Mouse (Mus musculus) testis, adult 2 months (tissue): Measurements from ENCODE around the gene Sidt2. TPM values are rescaled to one million over a fixed set of nuclear protein-coding genes. Genes with fewer than 3 reads are reported as not detected.

ENCODE experiments used
- H3K27ac ChIP-seq: fragments of 200-500 bp; 2 replicates; pipeline ENCODE4 v1.5.1; 2012; ENCODE audit warnings: low read depth, low read length; ENCODE audit not compliant: control insufficient read depth, insufficient read depth
- H3K27me3 ChIP-seq: fragments of 200-500 bp; 2 replicates; pipeline ENCODE4 v1.6.1; 2012; ENCODE audit warnings: mild to moderate bottlenecking, low read length, moderate library complexity; ENCODE audit not compliant: control insufficient read depth, insufficient read depth
- H3K36me3 ChIP-seq: fragments of 200-500 bp; 2 replicates; pipeline ENCODE4 v1.6.1; 2012; ENCODE audit warnings: mild to moderate bottlenecking, low read length; ENCODE audit not compliant: control insufficient read depth, insufficient read depth
- H3K4me1 ChIP-seq: fragments of 200-500 bp; 2 replicates; pipeline ENCODE4 v1.6.1; 2012; ENCODE audit warnings: low read length; ENCODE audit not compliant: control insufficient read depth, insufficient read depth
- H3K4me3 ChIP-seq: fragments of 200-500 bp; 2 replicates; pipeline ENCODE4 v1.5.1; 2012; ENCODE audit warnings: low read depth, mild to moderate bottlenecking, low read length, moderate library complexity, mixed read lengths; ENCODE audit not compliant: control insufficient read depth
- CTCF ChIP-seq: fragments of 200-500 bp; IDR thresholded peaks from 2 replicates; pipeline ENCODE4 v1.5.1; 2012; ENCODE audit warnings: low read depth, mild to moderate bottlenecking, inconsistent platforms, low read length, moderate library complexity; ENCODE audit not compliant: control insufficient read depth, insufficient read depth, insufficient replicate concordance
- POLR2A ChIP-seq: fragments of 200-500 bp; IDR thresholded peaks from 2 replicates; pipeline ENCODE4 v1.6.1; 2012; ENCODE audit warnings: low read depth, mild to moderate bottlenecking, inconsistent platforms, low read length, moderate library complexity; ENCODE audit not compliant: control insufficient read depth
- polyA plus RNA-seq: library from polyadenylated mRNA; depleted of rRNA; stranded (reverse); fragments of >200 nt; gene quantifications from 2 replicates; pipeline ENCODE4 v1.2.3, GENCODE M21; 2012

Gene Sidt2
- polyA plus RNA-seq, 1 experiment = 350 TPM

- Histone ChIP-seq H3K36me3 (no peaks in the 10 kb centered on the region; the same call in 1 of the 2 replicates), H3K4me3 (no peak overlapping the region), H3K27me3 (no peaks in the 10 kb centered on the region), H3K27ac (no peak overlapping the region), H3K4me1 (no peaks in the 10 kb centered on the region; the same call in 1 of the 2 replicates)
- no peak for TF ChIP-seq CTCF
- no peak for TF ChIP-seq POLR2A
Measured at GRCm38 (mm10) chr9:45946182-45946871, 8.7 kb downstream of the Sidt2 start.

- TF ChIP-seq POLR2A = no peak
- TF ChIP-seq CTCF = no peak
- H3K36me3 ChIP-seq = peaks cover 2% of the 10 kb centered on the region
Measured at GRCm38 (mm10) chr9:45945721-45946120, 9.3 kb downstream of the Sidt2 start.

GRCm38 (mm10) chr9:45944506-45945400 is 10.3 kb downstream of the Sidt2 start:
- Histone ChIP-seq H3K4me1 (no peaks in the 10 kb centered on the region; the same call in 1 of the 2 replicates), H3K27me3 (no peaks in the 10 kb centered on the region), H3K4me3 (no peak overlapping the region), H3K27ac (no peak overlapping the region), H3K36me3 (peaks cover 2% of the 10 kb centered on the region)
- TF ChIP-seq CTCF = no peak
- no peak for TF ChIP-seq POLR2A

More at GRCm38 (mm10) chr9:45945721-45946120, 9.3 kb downstream of the Sidt2 start:
- Histone ChIP-seq H3K4me1 (no peaks in the 10 kb centered on the region; the same call in 1 of the 2 replicates), H3K4me3 (no peak overlapping the region), H3K27me3 (no peaks in the 10 kb centered on the region), H3K27ac (no peak overlapping the region)

GRCm38 (mm10) chr9:45943628-45944505 is 11.2 kb downstream of the Sidt2 start:
- TF ChIP-seq CTCF (no peak), POLR2A (no peak)
- Histone ChIP-seq H3K27me3 (no peaks in the 10 kb centered on the region), H3K4me1 (no peaks in the 10 kb centered on the region; the same call in 1 of the 2 replicates), H3K27ac (no peak overlapping the region), H3K4me3 (no peak overlapping the region), H3K36me3 (peaks cover 2% of the 10 kb centered on the region)

GRCm38 (mm10) chr9:45942916-45943315 is 12.1 kb downstream of the Sidt2 start:
- TF ChIP-seq CTCF (no peak), POLR2A (no peak)
- H3K36me3 ChIP-seq = peaks cover 2% of the 10 kb centered on the region
- no peak overlapping the region for H3K27ac ChIP-seq
- no peaks in the 10 kb centered on the region for H3K27me3 ChIP-seq
- no peaks in the 10 kb centered on the region; the same call in 1 of the 2 replicates for H3K4me1 ChIP-seq
- no peak overlapping the region for H3K4me3 ChIP-seq

GRCm38 (mm10) chr9:45942464-45942863 is 12.6 kb downstream of the Sidt2 start:
- no peak overlapping the region for H3K27ac ChIP-seq

More at GRCm38 (mm10) chr9:45942464-45942863, 12.6 kb downstream of the Sidt2 start:
- Histone ChIP-seq H3K27me3 (no peaks in the 10 kb centered on the region), H3K36me3 (peaks cover 2% of the 10 kb centered on the region), H3K4me1 (no peaks in the 10 kb centered on the region; the same call in 1 of the 2 replicates), H3K4me3 (no peak overlapping the region)
- no peak for TF ChIP-seq POLR2A
- TF ChIP-seq CTCF = no peak
